ENCODE assay signal across 23 mouse cellular contexts in genomic region chr2:143891302-143892048, GRCm38 (mm10). TPM values are rescaled to one million over a fixed set of nuclear protein-coding genes. Genes with fewer than 3 reads are reported as not detected.
DNase-seq lines count a peak whose midpoint lies in the region; ATAC-seq and TF ChIP-seq lines count a peak whose summit lies in the region.
"Had no signal": no experiment of that assay in that cellular context is flagged by ENCODE, and none has a peak within 500 bp of the region (broad histone marks: within the 10 kb centered on the region; RNA-seq: fewer than 3 reads in every experiment).

No protein-coding gene starts in this region.

- H3K4me2 ChIP-seq in lung, embryonic 14.5 days: no peak overlapping the region
- H3K4me2 ChIP-seq: forebrain, embryonic 13.5 days; heart, embryonic 15.5 days; hindbrain, embryonic 13.5 days had no signal

- no peak overlapping the region for H3K9ac ChIP-seq in lung, embryonic 14.5 days
- H3K9ac ChIP-seq in ES-Bruce4 (ENCODE audit: low read depth, poor library complexity, severe bottlenecking) (0 out of 2 replicates have a peak overlapping the region, but pooled peaks have one; percentile 49), ES-E14 (ENCODE audit: insufficient read depth, low read depth, low read length, poor library complexity, severe bottlenecking) (peak overlapping the region; percentile 46; the same call in 1 of the 2 replicates)
- H3K9ac ChIP-seq: forebrain, embryonic 13.5 days; forebrain, postnatal 0 days; heart, embryonic 15.5 days; hindbrain, embryonic 13.5 days had no signal

- no peak overlapping the region for H3K4me3 ChIP-seq in lung, embryonic 14.5 days (ENCODE audit: low read depth, low read length)
- H3K4me3 ChIP-seq in ES-Bruce4 (ENCODE audit: low read depth, low read length) (no peak overlapping the region), ES-E14 (ENCODE audit: insufficient read depth in 1 of 2, low read depth in 1 of 2, low read length in 2 of 2, poor library complexity in 1 of 2, severe bottlenecking in 1 of 2) (no peak overlapping the region)
- H3K4me3 ChIP-seq: embryonic facial prominence, embryonic 10.5 days; forebrain, embryonic 13.5 days; heart, embryonic 10.5 days; heart, embryonic 15.5 days; hindbrain, embryonic 13.5 days had no signal

- WGBS in lung, embryonic 14.5 days: 77% methylated on average over 10 of the region's 10 CpGs

- TF ChIP-seq CTCF in lung, embryonic 14.5 days (IDR thresholded peaks at IDR 0.05; ENCODE audit: low read depth): no peak
- TF ChIP-seq CTCF in ES-Bruce4 (IDR thresholded peaks at IDR 0.05; ENCODE audit: low read depth, low read length): no peak

- no peaks in the 10 kb centered on the region for H3K36me3 ChIP-seq in lung, embryonic 14.5 days (ENCODE audit: insufficient read depth)
- no peaks in the 10 kb centered on the region for H3K36me3 ChIP-seq in ES-Bruce4 (ENCODE audit: control insufficient read depth, insufficient read depth, low read length, poor library complexity, severe bottlenecking)
- no peaks in the 10 kb centered on the region for H3K36me3 ChIP-seq in ES-E14 (ENCODE audit: control insufficient read depth, insufficient read depth, low read length, poor library complexity, severe bottlenecking)
- H3K36me3 ChIP-seq: embryonic facial prominence, embryonic 10.5 days; heart, embryonic 10.5 days; heart, embryonic 15.5 days; hindbrain, embryonic 13.5 days had no signal

- no peaks in the 10 kb centered on the region for H3K27me3 ChIP-seq in lung, embryonic 14.5 days (ENCODE audit: insufficient read depth, low read length)
- no peaks in the 10 kb centered on the region for H3K27me3 ChIP-seq in ES-Bruce4 (ENCODE audit: control insufficient read depth, insufficient read depth, low read length, poor library complexity, severe bottlenecking)
- H3K27me3 ChIP-seq: forebrain, embryonic 13.5 days; heart, embryonic 15.5 days; hindbrain, embryonic 13.5 days; Patski had no signal

- H3K9me3 ChIP-seq in lung, embryonic 14.5 days (ENCODE audit: low read depth, low read length): no peaks in the 10 kb centered on the region
- H3K9me3 ChIP-seq in ES-Bruce4 (replicated peaks; ENCODE audit: control insufficient read depth, insufficient read depth, low read length, poor library complexity, severe bottlenecking) (no peaks in the 10 kb centered on the region), ES-E14 (ENCODE audit: control insufficient read depth, insufficient read depth, low read depth, low read length) (no peaks in the 10 kb centered on the region)
- H3K9me3 ChIP-seq: embryonic facial prominence, embryonic 10.5 days; forebrain, embryonic 13.5 days; heart, embryonic 10.5 days; heart, embryonic 15.5 days; hindbrain, embryonic 13.5 days had no signal

- no peak overlapping the region; the same call in 1 of the 2 replicates for H3K27ac ChIP-seq in lung, embryonic 14.5 days (ENCODE audit: low read depth)
- peak overlapping the region; percentile 94 for H3K27ac ChIP-seq in ES-Bruce4 (ENCODE audit: insufficient read depth, low read length)
- H3K27ac ChIP-seq in ES-E14 (ENCODE audit: insufficient read depth, low read depth, low read length, poor library complexity, severe bottlenecking): no peak overlapping the region; the same call in 1 of the 2 replicates
- H3K27ac ChIP-seq: forebrain, embryonic 13.5 days; heart, embryonic 10.5 days; heart, embryonic 15.5 days; hindbrain, embryonic 13.5 days; hindbrain, postnatal 0 days had no signal

- DNase-seq in lung, embryonic 14.5 days: no peak
- no peak for DNase-seq in lung, postnatal 10 days
- no peak for DNase-seq in ES-E14 (ENCODE audit: low read depth, low spot score)
- DNase-seq in testis, postnatal 10 days (ENCODE audit: low spot score): no peak
- DNase-seq: adrenal gland, adult 8-10 months; adrenal gland, postnatal 36 days; cerebellum, adult 2 months; cerebellum, postnatal 10 days; forebrain, postnatal 0 days; gastrocnemius, postnatal 25 days; heart, adult 18-20 months; heart, postnatal 14 days had no signal

- TF ChIP-seq POLR2A in ES-Bruce4 (IDR thresholded peaks at IDR 0.05; ENCODE audit: insufficient read depth, low read length): peak; percentile 36

- ATAC-seq in lung, embryonic 14.5 days (ENCODE audit: insufficient read depth): peak; percentile 17; the same call in 1 of the 2 replicates
- ATAC-seq in megakaryocyte progenitor cell, adult 5-6 weeks (replicated peaks; ENCODE audit: poor library complexity): peak; percentile 50
- ATAC-seq: forebrain, embryonic 13.5 days; forebrain, postnatal 0 days; hindbrain, postnatal 0 days; Patski had no signal

- in situ Hi-C loops in ES-E14 (cut with MboI; ENCODE audit: low sequenced_read_pairs in 2 of 2, unreplicated experiment in 2 of 2): no loop called here

- no peaks in the 10 kb centered on the region for H3K4me1 ChIP-seq in lung, embryonic 14.5 days (ENCODE audit: insufficient read depth)
- peaks cover 2% of the 10 kb centered on the region for H3K4me1 ChIP-seq in ES-Bruce4 (ENCODE audit: control insufficient read depth, insufficient read depth, low read length)
- H3K4me1 ChIP-seq in ES-E14 (ENCODE audit: control insufficient read depth in 2 of 2, insufficient read depth in 2 of 2, low read length in 2 of 2, poor library complexity in 1 of 2): peaks cover 0 to 2% of the 10 kb centered on the region in 2 experiments; a peak in 2 of 4 replicates
- H3K4me1 ChIP-seq: embryonic facial prominence, embryonic 10.5 days; forebrain, embryonic 13.5 days; heart, embryonic 10.5 days; heart, embryonic 15.5 days; hindbrain, embryonic 13.5 days had no signal

- TF ChIP-seq EP300 in ES-Bruce4 (IDR thresholded peaks at IDR 0.05; ENCODE audit: insufficient read depth, low read depth, low read length): 0 out of 2 replicates have a peak, but pooled peaks have one; percentile 48

TF ChIP-seq in ES-E14, 5 proteins besides CTCF, POLR2A, EP300 and RAD21:
- TF ChIP-seq HCFC1 (IDR thresholded peaks at IDR 0.05; ENCODE audit: borderline replicate concordance, insufficient read depth, low read length): no peak

RNA-seq across cellular contexts. Expression of gene Dstn, which starts 23.6 kb away (rescaled TPM):
- 473 and 523 TPM in 2 replicates for polyA plus RNA-seq in lung, embryonic 14.5 days (2014; fragmentation: Nextera tagmentation; extraction: Ambion mirVana)
- polyA plus RNA-seq in ES-Bruce4 (2011; ENCODE audit: insufficient read depth, insufficient read length, low read depth, missing spikeins): 752 and 769 TPM in 2 replicates
- 272 and 391 TPM in 2 replicates for total RNA-seq in ES-E14 (2012; rRNA removed)
- total RNA-seq in megakaryocyte progenitor cell, adult 5-6 weeks (2015): 426 and 508 TPM in 2 replicates
- total RNA-seq in megakaryocyte progenitor cell, adult 5-6 weeks (2017): 607 and 687 TPM in 2 replicates

RNA-seq across cellular contexts. Expression of gene Bfsp1, which starts 28.5 kb away (rescaled TPM):
- 1.6 and 2.0 TPM in 2 replicates for polyA plus RNA-seq in lung, embryonic 14.5 days (2014; fragmentation: Nextera tagmentation; extraction: Ambion mirVana)
- polyA plus RNA-seq in ES-Bruce4 (2011; ENCODE audit: insufficient read depth, insufficient read length, low read depth, missing spikeins): 0.58 and 0.93 TPM in 2 replicates
- 0.32 and 0.62 TPM in 2 replicates for total RNA-seq in ES-E14 (2012; rRNA removed)
- 0.07 TPM in 1 of 2 replicates, not detected in the other for total RNA-seq in megakaryocyte progenitor cell, adult 5-6 weeks (2015)
- total RNA-seq in megakaryocyte progenitor cell, adult 5-6 weeks (2017): 0.50 TPM in 1 of 2 replicates, not detected in the other
- total RNA-seq: gastrocnemius, adult 18-20 months; hematopoietic stem cell, adult 5-6 weeks had no signal
